8 mouse cellular contexts compared by ENCODE assay signal in the genomic region with DNA sequence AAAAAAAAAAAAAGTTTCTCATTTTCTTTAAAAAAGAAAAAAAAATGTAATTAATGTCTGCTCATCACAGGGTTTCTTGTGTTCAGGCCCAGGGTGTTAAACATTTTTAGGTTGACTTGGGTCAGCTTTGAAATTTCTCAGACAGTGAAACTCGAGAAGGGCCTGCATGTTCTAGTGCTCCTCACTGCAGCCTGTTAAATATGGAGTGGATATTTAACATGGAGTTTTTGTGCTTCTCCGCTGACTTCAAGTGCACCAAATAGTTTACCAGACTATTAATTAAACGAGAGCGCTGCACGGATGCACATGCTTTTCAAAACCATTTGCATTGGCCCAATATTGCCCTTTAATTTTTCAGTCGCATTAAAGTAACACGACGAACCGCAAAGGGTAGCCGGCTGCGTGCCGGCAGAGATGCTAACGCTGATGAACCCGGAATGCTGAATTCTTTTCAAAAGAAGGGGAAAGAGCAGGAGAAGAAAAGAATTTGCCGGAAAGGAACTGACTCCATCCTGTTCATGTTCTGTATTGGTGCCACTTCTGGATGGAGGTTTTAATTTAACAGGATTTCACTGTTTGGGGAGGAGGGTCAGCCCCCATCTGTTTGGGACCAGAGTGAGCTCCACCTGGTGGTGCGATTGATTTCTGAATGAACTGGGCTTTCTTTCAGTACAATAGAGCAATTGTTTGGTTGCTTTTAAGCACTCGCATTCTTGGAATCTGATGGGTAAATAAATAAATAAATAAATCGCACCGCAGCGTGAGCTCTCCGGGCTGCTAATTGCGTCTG.
DNase-seq lines count a peak whose midpoint lies in the region; ATAC-seq and TF ChIP-seq lines count a peak whose summit lies in the region.

No protein-coding gene starts in this region.

- no peak overlapping the region for H3K27ac ChIP-seq in cortical plate, adult 2 months (ENCODE audit: insufficient read depth, low read length)
- H3K27ac ChIP-seq in hindbrain, embryonic 10.5 days: peak overlapping the region; percentile 77
- no peak overlapping the region for H3K27ac ChIP-seq in limb, embryonic 13.5 days
- H3K27ac ChIP-seq in thymus, adult 2 months (ENCODE audit: control insufficient read depth, insufficient read depth, low read length): no peak overlapping the region

- WGBS in lung, adult 2 months: 33% methylated on average over 22 of the region's 22 CpGs
- 26% methylated on average over 22 of the region's 22 CpGs for WGBS in hindbrain, embryonic 10.5 days
- 16% methylated on average over 22 of the region's 22 CpGs for WGBS in limb, embryonic 13.5 days
- 81% methylated on average over 22 of the region's 22 CpGs for WGBS in thymus, adult 2 months

- no peaks in the 10 kb centered on the region for H3K4me1 ChIP-seq in lung, adult 2 months (ENCODE audit: control insufficient read depth, insufficient read depth, low read length)
- H3K4me1 ChIP-seq in cortical plate, adult 2 months (ENCODE audit: control insufficient read depth, insufficient read depth, low read length): peaks cover 3% of the 10 kb centered on the region; the same call in 1 of the 2 replicates
- peaks cover 33% of the 10 kb centered on the region for H3K4me1 ChIP-seq in hindbrain, embryonic 10.5 days (replicated peaks)
- H3K4me1 ChIP-seq in limb, embryonic 13.5 days: peaks cover 38% of the 10 kb centered on the region
- H3K4me1 ChIP-seq in thymus, adult 2 months (replicated peaks; ENCODE audit: control insufficient read depth, insufficient read depth, low read length): no peaks in the 10 kb centered on the region

- H3K9me3 ChIP-seq in hindbrain, embryonic 10.5 days: no peaks in the 10 kb centered on the region
- H3K9me3 ChIP-seq in limb, embryonic 13.5 days: no peaks in the 10 kb centered on the region

- no peaks in the 10 kb centered on the region for H3K36me3 ChIP-seq in hindbrain, embryonic 10.5 days
- H3K36me3 ChIP-seq in limb, embryonic 13.5 days: no peaks in the 10 kb centered on the region
- no peaks in the 10 kb centered on the region for H3K36me3 ChIP-seq in thymus, adult 2 months (ENCODE audit: control insufficient read depth, insufficient read depth, low read length)

- DNase-seq in lung, adult 2 months: no peak
- DNase-seq in lung, postnatal 25 days (ENCODE audit: low spot score): no peak
- peak; percentile 58 for DNase-seq in hindbrain, embryonic 10.5 days (ENCODE audit: low spot score)
- peak; percentile 27 for DNase-seq in right cerebral cortex, postnatal 4 days
- DNase-seq in thymus, adult 2 months: no peak
- DNase-seq in spleen, adult 12 weeks (ENCODE audit: low spot score): no peak

- peak overlapping the region; percentile 60 for H3K4me2 ChIP-seq in limb, embryonic 13.5 days (replicated peaks)

- no peaks in the 10 kb centered on the region for H3K27me3 ChIP-seq in hindbrain, embryonic 10.5 days (ENCODE audit: insufficient read depth, poor library complexity, severe bottlenecking)
- H3K27me3 ChIP-seq in limb, embryonic 13.5 days: no peaks in the 10 kb centered on the region
- H3K27me3 ChIP-seq in thymus, adult 2 months (ENCODE audit: control insufficient read depth, insufficient read depth, low read length): no peaks in the 10 kb centered on the region

- no peak for TF ChIP-seq POLR2A in lung, adult 2 months (IDR thresholded peaks at IDR 0.05; ENCODE audit: borderline replicate concordance, extremely low read depth, low read depth, low read length)
- TF ChIP-seq POLR2A in cortical plate, adult 2 months (IDR thresholded peaks at IDR 0.05; ENCODE audit: extremely low read depth, insufficient read depth, low read length): no peak
- TF ChIP-seq POLR2A in thymus, adult 2 months (IDR thresholded peaks at IDR 0.05; ENCODE audit: control insufficient read depth, extremely low read depth, insufficient read depth, low read length, poor library complexity): no peak

- 0 out of 2 replicates have a peak, but pooled peaks have one; percentile 20 for TF ChIP-seq CTCF in lung, adult 2 months (IDR thresholded peaks at IDR 0.05; ENCODE audit: insufficient read depth, low read length)
- peak; percentile 47 for TF ChIP-seq CTCF in cortical plate, adult 2 months (IDR thresholded peaks at IDR 0.05; ENCODE audit: extremely low read depth, insufficient read depth, low read length)
- TF ChIP-seq CTCF in thymus, adult 2 months (IDR thresholded peaks at IDR 0.05; ENCODE audit: borderline replicate concordance, control insufficient read depth, extremely low read depth, insufficient read depth, low read length, poor library complexity): no peak

- H3K9ac ChIP-seq in limb, embryonic 13.5 days: peak overlapping the region; percentile 31; the same call in 1 of the 2 replicates

- no peak overlapping the region for H3K4me3 ChIP-seq in lung, adult 2 months (replicated peaks; ENCODE audit: extremely low read depth, low read depth, low read length)
- peak overlapping the region; percentile 12 for H3K4me3 ChIP-seq in cortical plate, adult 2 months (ENCODE audit: insufficient read depth, low read length)
- H3K4me3 ChIP-seq in hindbrain, embryonic 10.5 days: peak overlapping the region; percentile 46
- peak overlapping the region; percentile 33 for H3K4me3 ChIP-seq in limb, embryonic 13.5 days
- no peak overlapping the region for H3K4me3 ChIP-seq in thymus, adult 2 months (ENCODE audit: control insufficient read depth, insufficient read depth, low read length)

- peak; percentile 54; the same call in 1 of the 2 replicates for ATAC-seq in limb, embryonic 13.5 days (ENCODE audit: low FRiP score, low read depth)

Comparison
In these comparisons a context has a peak if more than half of its experiments do, and no peak if none do; other contexts are left out.
1. DNase-seq: peak in hindbrain, embryonic 10.5 days (single experiment) and right cerebral cortex, postnatal 4 days (single experiment); none in lung, adult 2 months (single experiment), lung, postnatal 25 days (single experiment), thymus, adult 2 months (single experiment) and spleen, adult 12 weeks (single experiment).
2. H3K4me3 ChIP-seq: peak in cortical plate, adult 2 months (single experiment), hindbrain, embryonic 10.5 days (single experiment) and limb, embryonic 13.5 days (single experiment); none in lung, adult 2 months (single experiment) and thymus, adult 2 months (single experiment).